Mouse (Mus musculus) liver, embryonic 16.5 days (tissue): ENCODE data around the gene Rps27a. TPM values are rescaled to one million over a fixed set of nuclear protein-coding genes. Genes with fewer than 3 reads are reported as not detected.
"Not testable (repeated sequence)": the region's sequence is repeated elsewhere in the genome, so short reads cannot be mapped to it uniquely, and the experiment has no call there.

Source experiments
- ATAC-seq: fragments of 200-750 bp; cut with Nextera tagmentation; 2 replicates; pipeline ENCODE4 v1.8.0; 2017; ENCODE audit warnings: low read depth, mild to moderate bottlenecking, moderate number of reproducible peaks, moderate library complexity
- H3K27ac ChIP-seq: fragments of 300-500 bp; sonication (generic); 2 replicates; pipeline ENCODE4 v1.5.1; 2014; ENCODE audit warnings: mild to moderate bottlenecking, low read length
- H3K27me3 ChIP-seq: fragments of 300-500 bp; sonication (generic); 2 replicates; pipeline ENCODE4 v1.6.1; 2014; ENCODE audit warnings: low read depth, low read length, mixed read lengths; ENCODE audit not compliant: control insufficient read depth, insufficient read depth
- H3K36me3 ChIP-seq: fragments of 300-500 bp; sonication (generic); 2 replicates; pipeline ENCODE4 v1.6.1; 2014; ENCODE audit warnings: mild to moderate bottlenecking; ENCODE audit not compliant: control insufficient read depth, insufficient read depth
- H3K4me1 ChIP-seq: fragments of 300-500 bp; sonication (generic); 2 replicates; pipeline ENCODE4 v1.6.1; 2014; ENCODE audit warnings: low read depth, low read length, mixed read lengths; ENCODE audit not compliant: control insufficient read depth
- H3K4me2 ChIP-seq: fragments of 300-500 bp; sonication (generic); 2 replicates; pipeline ENCODE4 v1.6.1; 2014; ENCODE audit warnings: low read depth, low read length, mixed read lengths
- H3K4me3 ChIP-seq: fragments of 300-500 bp; sonication (generic); 2 replicates; pipeline ENCODE4 v1.5.1; 2014; ENCODE audit warnings: low read depth, mild to moderate bottlenecking, low read length
- H3K9ac ChIP-seq: fragments of 300-500 bp; sonication (generic); 2 replicates; pipeline ENCODE4 v1.6.1; 2014; ENCODE audit warnings: low read depth, low read length
- H3K9me3 ChIP-seq: fragments of 300-500 bp; sonication (generic); replicated peaks from 2 replicates; pipeline ENCODE4 v1.6.1; 2016; ENCODE audit warnings: low read length; ENCODE audit not compliant: control insufficient read depth
- WGBS: fragments of 180-500 bp; shearing (Covaris S2); extraction: QIAGEN DNeasy Blood & Tissue Kit; methylation state at CpG from one replicate; pipeline ENCODE4 v1.1.7; 2014; ENCODE audit not compliant: insufficient replicate concordance; 5-methylcytosine and 5-hydroxymethylcytosine counted together
- polyA plus RNA-seq: library from polyadenylated mRNA; unstranded; fragments of >200 nt; fragmentation: Nextera tagmentation; extraction: Ambion mirVana; gene quantifications from 2 replicates; pipeline ENCODE4 v1.2.1, GENCODE M21; 2015

The Rps27a gene
- polyA plus RNA-seq, 1 experiment from 2014 or later = 535 TPM

GRCm38 (mm10) chr11:29549425-29549778 lies 1.5 kb upstream of the Rps27a start:
- Histone ChIP-seq H3K27me3 (no peaks in the 10 kb centered on the region), H3K4me3 (no peak overlapping the region), H3K27ac (no peak overlapping the region), H3K9ac (no peak overlapping the region), H3K4me2 (0 out of 2 replicates have a peak overlapping the region, but pooled peaks have one; percentile 83), H3K36me3 (peaks cover 13% of the 10 kb centered on the region), H3K4me1 (peaks cover 16% of the 10 kb centered on the region), H3K9me3 (no peaks in the 10 kb centered on the region)
- no peak for ATAC-seq
- 24% methylated on average over 1 of the region's 1 CpGs for whole genome bisulfite sequencing

DNA sequence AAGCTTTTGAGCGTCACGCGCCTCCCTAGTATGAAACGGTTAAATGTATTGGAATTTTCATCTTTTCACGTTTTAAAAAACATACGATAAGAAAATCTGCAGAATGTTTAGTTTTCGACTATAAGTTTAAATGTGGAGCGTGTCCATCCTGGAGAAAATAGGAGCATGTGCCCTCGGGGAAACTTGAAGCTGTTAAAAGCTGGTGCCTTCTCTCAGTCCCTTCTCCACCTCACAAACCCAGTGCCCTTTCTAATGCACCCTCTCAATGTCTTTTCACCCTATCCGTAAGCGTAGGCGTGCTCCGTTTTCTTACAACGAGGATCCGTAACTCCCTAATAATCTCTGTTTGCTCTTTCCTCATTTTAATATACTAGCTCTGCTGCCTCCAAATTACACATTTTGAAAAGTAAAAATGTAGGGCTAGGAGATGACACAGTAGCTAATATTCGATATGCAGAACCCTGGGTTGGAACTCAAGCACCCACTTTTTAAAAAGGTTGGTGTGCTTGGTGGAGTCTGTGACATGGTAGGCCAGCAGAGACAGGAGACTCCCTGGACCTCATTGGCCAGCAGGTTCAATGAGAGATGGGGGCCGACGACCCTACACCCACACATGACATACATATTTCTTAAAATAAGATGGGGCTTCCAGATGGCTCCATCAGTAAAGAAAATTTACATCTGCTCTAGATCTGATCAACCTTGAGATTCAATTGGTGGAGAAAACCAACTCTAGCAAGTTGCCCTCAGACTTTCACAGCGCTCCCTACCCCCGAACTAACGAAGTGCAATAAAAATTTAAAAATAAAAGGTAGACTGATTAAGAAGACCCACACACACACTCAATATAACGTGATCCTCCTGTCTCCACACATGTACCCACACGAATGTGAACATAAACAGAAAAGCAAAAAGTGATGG lies 855 bp upstream of the Rps27a start:
- Histone ChIP-seq H3K4me3 (peak overlapping the region; percentile 91), H3K27ac (peak overlapping the region; percentile 84), H3K9ac (peak overlapping the region; percentile 87), H3K27me3 (no peaks in the 10 kb centered on the region), H3K36me3 (peaks cover 20% of the 10 kb centered on the region), H3K9me3 (no peaks in the 10 kb centered on the region), H3K4me1 (peaks cover 16% of the 10 kb centered on the region), H3K4me2 (peak overlapping the region; percentile 83)
- 14% methylated on average over 23 of the region's 23 CpGs for WGBS
- no peak for ATAC-seq

DNA sequence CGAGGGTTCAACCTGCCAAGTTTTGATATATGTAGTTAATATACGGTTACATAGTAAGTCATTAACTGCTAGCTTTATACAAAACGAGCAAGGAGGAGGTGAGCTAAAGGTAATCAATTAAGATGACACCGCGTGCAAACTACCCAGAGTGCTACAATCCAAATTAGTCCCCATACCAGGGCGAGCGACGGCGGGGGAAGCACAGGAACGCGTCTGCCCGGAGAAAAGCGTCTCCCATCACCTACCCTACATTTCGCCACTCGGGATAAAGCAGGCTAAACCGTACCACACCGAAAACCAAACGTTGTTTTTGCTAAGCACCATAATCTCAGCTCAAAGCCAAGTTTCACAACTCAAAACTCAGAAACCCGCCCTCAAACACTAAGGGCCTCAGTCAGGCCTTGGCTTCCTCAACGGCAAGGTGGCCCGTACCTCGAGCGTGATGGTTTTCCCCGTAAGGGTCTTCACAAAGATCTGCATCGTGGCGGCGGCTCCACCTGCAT lies 609 bp downstream of the Rps27a start:
- peaks cover 16% of the 10 kb centered on the region for H3K4me1 ChIP-seq

DNA sequence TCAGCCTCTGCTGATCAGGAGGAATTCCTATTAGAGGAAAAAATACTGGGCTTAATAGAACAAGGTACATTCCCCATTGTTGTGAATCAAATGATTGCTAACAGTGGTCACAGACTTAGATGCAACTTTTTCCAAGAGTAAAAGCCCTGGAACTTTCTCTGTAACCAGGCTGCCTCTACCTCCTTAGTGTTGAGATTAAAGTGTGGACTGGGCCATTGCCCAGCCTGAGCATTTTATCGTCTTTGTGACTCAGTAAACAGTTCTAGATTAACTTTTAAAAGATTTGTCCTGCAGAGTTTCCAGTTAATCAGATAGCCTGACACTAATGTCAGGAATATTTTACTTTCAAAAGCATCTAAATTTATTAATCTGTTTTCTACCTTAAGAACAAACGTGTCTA lies 1.1 kb downstream of the Rps27a start:
- Histone ChIP-seq H3K9ac (peak overlapping the region; percentile 87), H3K9me3 (no peaks in the 10 kb centered on the region), H3K4me3 (peak overlapping the region; percentile 91), H3K27ac (peak overlapping the region; percentile 45), H3K36me3 (peaks cover 25% of the 10 kb centered on the region), H3K4me2 (peak overlapping the region; percentile 70), H3K4me1 (peaks cover 16% of the 10 kb centered on the region), H3K27me3 (no peaks in the 10 kb centered on the region)
- no peak for ATAC-seq
- 7% methylated on average over 2 of the region's 2 CpGs for WGBS

More for the DNA sequence above, 609 bp downstream of the Rps27a start:
- H3K27me3 ChIP-seq = no peaks in the 10 kb centered on the region
- H3K9me3 ChIP-seq = no peaks in the 10 kb centered on the region
- peak overlapping the region; percentile 75 for H3K27ac ChIP-seq
- no peak; the same call in 1 of the 2 replicates for ATAC-seq
- WGBS = under 1% methylated on average over 27 of the region's 27 CpGs
- H3K9ac ChIP-seq = peak overlapping the region; percentile 87
- H3K4me3 ChIP-seq = peak overlapping the region; percentile 91
- H3K4me2 ChIP-seq = peak overlapping the region; percentile 70
- H3K36me3 ChIP-seq = peaks cover 23% of the 10 kb centered on the region

DNA sequence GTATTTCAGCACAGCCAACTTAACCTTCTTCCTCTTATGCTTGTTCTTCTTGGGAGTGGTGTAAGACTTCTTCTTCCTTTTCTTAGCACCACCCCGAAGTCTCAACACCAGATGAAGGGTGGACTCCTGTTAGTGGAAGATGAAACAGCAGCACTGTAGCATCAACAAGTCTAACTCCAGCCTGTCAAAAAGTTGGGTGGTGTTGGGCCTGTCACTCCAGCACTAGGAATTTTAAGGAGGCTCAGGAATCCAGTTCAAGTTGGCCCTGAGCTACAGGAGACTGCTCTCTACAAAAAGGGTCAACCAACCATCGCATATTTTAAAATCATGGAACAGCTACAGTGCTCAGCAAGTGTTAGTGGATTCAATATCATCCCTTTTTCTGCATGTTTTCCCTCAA lies 1.6 kb downstream of the Rps27a start:
- H3K4me1 ChIP-seq = peaks cover 16% of the 10 kb centered on the region
- H3K9ac ChIP-seq = peak overlapping the region; percentile 87
- H3K9me3 ChIP-seq, ATAC-seq, H3K27me3 ChIP-seq: not testable (repeated sequence)
- H3K4me2 ChIP-seq = peak overlapping the region; percentile 70
- peak overlapping the region; percentile 91 for H3K4me3 ChIP-seq
- peaks cover 28% of the 10 kb centered on the region for H3K36me3 ChIP-seq
- WGBS = 59% methylated on average over 2 of the region's 2 CpGs
- H3K27ac ChIP-seq = peak overlapping the region; percentile 45

- not testable (repeated sequence) for H3K27me3 ChIP-seq, H3K4me3 ChIP-seq, ATAC-seq, H3K9me3 ChIP-seq, H3K4me2 ChIP-seq, H3K27ac ChIP-seq, H3K9ac ChIP-seq
- WGBS = 80% methylated on average over 4 of the region's 4 CpGs
- Histone ChIP-seq H3K4me1 (peaks cover 16% of the 10 kb centered on the region), H3K36me3 (peaks cover 30% of the 10 kb centered on the region)
Observed at GRCm38 (mm10) chr11:29545150-29545752, 2.7 kb downstream of the Rps27a start.

DNA sequence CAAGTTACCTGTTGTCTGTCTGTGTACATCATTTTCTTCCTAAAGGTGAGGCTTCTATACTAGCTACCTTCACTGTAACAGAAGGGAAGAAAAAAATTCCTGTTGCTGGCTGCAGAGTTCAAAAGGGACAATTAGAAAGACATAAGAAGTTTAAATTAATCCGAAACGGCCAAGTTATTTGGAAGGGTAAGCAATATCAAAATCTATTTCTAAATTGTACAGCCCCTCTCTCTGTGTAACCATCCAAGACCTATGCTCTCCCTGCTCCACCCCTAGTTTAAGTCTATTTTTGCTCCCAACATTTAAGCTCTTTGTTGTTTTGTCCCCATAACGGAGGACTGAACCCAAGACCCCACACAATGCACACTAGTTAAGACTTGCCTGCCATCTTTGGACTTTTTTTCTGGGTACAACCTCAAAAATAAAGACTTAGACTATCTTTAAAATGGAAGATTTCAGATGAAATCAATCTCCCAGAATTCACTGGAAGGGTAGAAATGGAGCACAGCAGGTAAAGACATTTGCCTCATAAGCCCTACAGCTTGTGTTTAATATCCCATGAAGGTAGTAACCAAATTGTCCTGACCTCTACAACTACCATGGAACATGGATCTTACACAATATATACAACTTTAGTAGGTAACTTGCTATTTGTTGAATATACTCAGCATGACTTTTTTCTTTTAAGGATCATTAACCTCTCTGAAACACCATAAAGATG lies 3.5 kb downstream of the Rps27a start:
- ATAC-seq = no peak
- H3K27me3 ChIP-seq = no peaks in the 10 kb centered on the region
- H3K4me2 ChIP-seq = no peak overlapping the region
- no peak overlapping the region for H3K9ac ChIP-seq
- peaks cover 16% of the 10 kb centered on the region for H3K4me1 ChIP-seq
- no peak overlapping the region for H3K27ac ChIP-seq
- peaks cover 30% of the 10 kb centered on the region for H3K36me3 ChIP-seq
- H3K9me3 ChIP-seq = no peaks in the 10 kb centered on the region
- no peak overlapping the region for H3K4me3 ChIP-seq
- 80% methylated on average over 3 of the region's 3 CpGs for WGBS

- no peaks in the 10 kb centered on the region for H3K4me1 ChIP-seq
- no peak for ATAC-seq
- no peak overlapping the region for H3K4me2 ChIP-seq
- no peak overlapping the region for H3K27ac ChIP-seq
- no peak overlapping the region for H3K4me3 ChIP-seq
- H3K27me3 ChIP-seq = no peaks in the 10 kb centered on the region
- H3K36me3 ChIP-seq = peaks cover 28% of the 10 kb centered on the region
- 87% methylated on average over 1 of the region's 1 CpGs for WGBS
- H3K9ac ChIP-seq = no peak overlapping the region
- no peaks in the 10 kb centered on the region for H3K9me3 ChIP-seq
Observed at GRCm38 (mm10) chr11:29538201-29538600, 9.7 kb downstream of the Rps27a start.
